Mouse (Mus musculus) stomach, embryonic 15.5 days (tissue): Measurements from ENCODE around the gene Abcc8. TPM values are rescaled to one million over a fixed set of nuclear protein-coding genes. Genes with fewer than 3 reads are reported as not detected.

Source experiments
- ATAC-seq: fragments of 200-750 bp; cut with Nextera tagmentation; 2 replicates; pipeline ENCODE4 v1.8.0; 2017; ENCODE audit warnings: low read depth, moderate number of reproducible peaks, moderate TSS enrichment; ENCODE audit not compliant: insufficient read depth, low FRiP score
- H3K27ac ChIP-seq: fragments of 300-500 bp; sonication (generic); 2 replicates; pipeline ENCODE4 v1.5.1; 2015; ENCODE audit warnings: mild to moderate bottlenecking, inconsistent platforms
- H3K27me3 ChIP-seq: fragments of 300-500 bp; sonication (generic); replicated peaks from 2 replicates; pipeline ENCODE4 v1.6.1; 2015; ENCODE audit warnings: inconsistent platforms
- H3K36me3 ChIP-seq: fragments of 300-500 bp; sonication (generic); 2 replicates; pipeline ENCODE4 v1.6.1; 2015; ENCODE audit warnings: inconsistent platforms
- H3K4me1 ChIP-seq: fragments of 300-500 bp; sonication (generic); 2 replicates; pipeline ENCODE4 v1.6.1; 2015; ENCODE audit warnings: inconsistent platforms
- H3K4me2 ChIP-seq: fragments of 300-500 bp; sonication (generic); 2 replicates; pipeline ENCODE4 v1.6.1; 2015; ENCODE audit warnings: mild to moderate bottlenecking, inconsistent platforms
- H3K4me3 ChIP-seq: fragments of 300-500 bp; sonication (generic); replicated peaks from 2 replicates; pipeline ENCODE4 v1.5.1; 2015; ENCODE audit warnings: inconsistent platforms
- H3K9ac ChIP-seq: fragments of 300-500 bp; sonication (generic); 2 replicates; pipeline ENCODE4 v1.6.1; 2015; ENCODE audit warnings: inconsistent platforms
- H3K9me3 ChIP-seq: fragments of 300-500 bp; sonication (generic); 2 replicates; pipeline ENCODE4 v1.6.1; 2016; ENCODE audit warnings: inconsistent platforms
- WGBS: fragments of 180-500 bp; shearing (Covaris S2); methylation state at CpG from one replicate; pipeline ENCODE4 v1.1.7; 2015; 5-methylcytosine and 5-hydroxymethylcytosine counted together
- polyA plus RNA-seq: library from polyadenylated mRNA; unstranded; fragments of >200 nt; fragmentation: Nextera tagmentation; extraction: Ambion mirVana; gene quantifications from 2 replicates; pipeline ENCODE4 v1.2.1, GENCODE M21; 2015

The Abcc8 gene
- polyA plus RNA-seq, 1 experiment from 2014 or later, result 11.1 TPM

DNA sequence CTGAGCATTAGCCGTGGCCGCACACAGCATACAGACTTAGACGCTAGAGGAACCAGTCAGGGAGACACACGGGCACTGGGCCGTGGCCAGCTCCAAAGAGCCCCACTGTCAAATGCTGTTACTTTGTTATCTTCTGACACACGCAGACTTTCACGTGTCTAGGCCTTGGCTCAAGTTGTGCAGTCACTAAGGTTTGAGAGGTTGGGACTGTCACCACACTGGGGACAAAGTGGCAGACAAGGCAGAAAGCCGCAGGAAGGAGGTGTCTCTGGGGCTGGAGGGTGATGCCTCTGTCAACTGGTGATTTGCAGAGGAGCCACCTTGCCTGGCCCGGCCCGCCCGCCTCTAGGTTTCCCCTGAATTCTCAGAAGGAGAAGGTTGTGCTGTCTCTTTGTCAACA, 54.5 kb downstream of the Abcc8 start:
- Histone ChIP-seq H3K9ac (no peak overlapping the region), H3K36me3 (no peaks in the 10 kb centered on the region), H3K4me2 (no peak overlapping the region), H3K9me3 (no peaks in the 10 kb centered on the region), H3K27me3 (no peaks in the 10 kb centered on the region), H3K27ac (no peak overlapping the region), H3K4me1 (peaks cover 9% of the 10 kb centered on the region), H3K4me3 (no peak overlapping the region)
- WGBS, result 80% methylated on average over 11 of the region's 11 CpGs
- ATAC-seq, result no peak

DNA sequence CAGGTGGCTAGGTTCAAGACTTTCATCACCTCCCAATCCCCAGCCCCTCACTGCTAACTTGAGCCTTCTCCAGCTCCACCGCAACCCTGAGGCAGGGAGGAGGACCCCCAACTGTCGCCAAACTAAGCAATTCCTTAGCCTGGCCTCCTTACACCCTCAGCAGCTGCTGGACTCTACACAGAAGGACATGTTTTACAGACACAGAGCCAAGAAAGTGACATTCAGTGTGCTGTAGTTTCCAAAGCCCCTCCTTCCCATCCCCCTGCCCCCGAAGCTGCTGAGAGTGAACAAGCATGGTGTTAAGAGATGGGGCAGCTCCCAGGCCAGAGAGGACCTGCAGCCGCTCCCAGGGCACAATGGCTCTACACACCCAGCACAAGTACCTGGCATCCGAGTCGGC, 55.4 kb downstream of the Abcc8 start:
- no peaks in the 10 kb centered on the region for H3K9me3 ChIP-seq
- no peak overlapping the region for H3K4me3 ChIP-seq
- no peak for ATAC-seq
- H3K27ac ChIP-seq, result no peak overlapping the region
- no peak overlapping the region for H3K4me2 ChIP-seq
- H3K27me3 ChIP-seq, result no peaks in the 10 kb centered on the region
- 55% methylated on average over 6 of the region's 6 CpGs for WGBS
- peaks cover 9% of the 10 kb centered on the region; the same call in 1 of the 2 replicates for H3K4me1 ChIP-seq
- H3K9ac ChIP-seq, result no peak overlapping the region
- H3K36me3 ChIP-seq, result no peaks in the 10 kb centered on the region

DNA sequence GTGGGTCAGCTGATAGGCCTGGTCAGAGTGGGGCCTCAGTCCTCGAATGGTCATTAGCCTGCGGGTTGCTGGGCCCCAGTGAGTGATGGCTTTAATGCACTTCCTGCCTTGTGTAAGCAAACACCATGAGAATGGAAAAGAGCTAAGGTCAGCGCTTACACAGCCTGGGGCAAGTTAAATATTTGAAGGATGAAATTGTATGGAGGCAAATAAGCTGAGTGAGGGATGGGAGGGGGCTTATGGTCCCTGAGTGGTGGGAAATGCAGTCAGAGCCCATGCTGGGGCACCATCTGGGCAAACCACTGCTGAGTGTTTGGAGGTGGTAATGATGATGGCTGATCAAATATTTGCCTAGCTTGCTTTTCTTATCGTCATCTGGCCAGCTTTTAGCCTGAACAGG, 56.9 kb downstream of the Abcc8 start:
- Histone ChIP-seq H3K4me2 (no peak overlapping the region), H3K27ac (peak overlapping the region; percentile 76; the same call in 1 of the 2 replicates), H3K36me3 (no peaks in the 10 kb centered on the region), H3K9ac (no peak overlapping the region), H3K4me1 (peaks cover 9% of the 10 kb centered on the region; the same call in 1 of the 2 replicates), H3K4me3 (no peak overlapping the region), H3K27me3 (no peaks in the 10 kb centered on the region), H3K9me3 (no peaks in the 10 kb centered on the region)
- peak; percentile 91 for ATAC-seq
- 8% methylated on average over 4 of the region's 4 CpGs for WGBS

DNA sequence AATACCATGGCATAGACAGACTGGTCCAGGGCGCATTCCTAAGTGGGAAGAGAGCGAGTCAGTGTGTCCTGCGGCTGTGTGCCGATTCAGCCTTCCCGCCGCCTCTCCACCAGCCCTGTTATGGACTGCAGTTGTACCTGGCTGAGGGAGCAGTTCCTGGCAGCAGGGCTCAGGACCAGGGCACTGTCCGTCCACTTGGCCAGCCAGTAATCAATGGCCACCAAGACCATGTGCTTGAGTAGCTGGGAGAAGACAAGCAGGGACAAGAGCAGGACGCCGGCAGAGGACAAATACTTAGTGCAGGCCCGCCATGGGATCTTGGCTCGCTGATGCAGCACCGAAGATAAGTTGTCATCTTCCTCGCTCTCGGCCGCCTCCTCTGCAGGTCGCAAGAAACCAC, 62.8 kb downstream of the Abcc8 start:
- no peak overlapping the region for H3K9ac ChIP-seq
- no peak overlapping the region for H3K4me3 ChIP-seq
- no peak overlapping the region for H3K4me2 ChIP-seq
- H3K9me3 ChIP-seq, result no peaks in the 10 kb centered on the region
- ATAC-seq, result no peak
- H3K4me1 ChIP-seq, result no peaks in the 10 kb centered on the region
- no peak overlapping the region for H3K27ac ChIP-seq
- H3K36me3 ChIP-seq, result no peaks in the 10 kb centered on the region
- WGBS, result 92% methylated on average over 16 of the region's 16 CpGs
- no peaks in the 10 kb centered on the region for H3K27me3 ChIP-seq

DNA sequence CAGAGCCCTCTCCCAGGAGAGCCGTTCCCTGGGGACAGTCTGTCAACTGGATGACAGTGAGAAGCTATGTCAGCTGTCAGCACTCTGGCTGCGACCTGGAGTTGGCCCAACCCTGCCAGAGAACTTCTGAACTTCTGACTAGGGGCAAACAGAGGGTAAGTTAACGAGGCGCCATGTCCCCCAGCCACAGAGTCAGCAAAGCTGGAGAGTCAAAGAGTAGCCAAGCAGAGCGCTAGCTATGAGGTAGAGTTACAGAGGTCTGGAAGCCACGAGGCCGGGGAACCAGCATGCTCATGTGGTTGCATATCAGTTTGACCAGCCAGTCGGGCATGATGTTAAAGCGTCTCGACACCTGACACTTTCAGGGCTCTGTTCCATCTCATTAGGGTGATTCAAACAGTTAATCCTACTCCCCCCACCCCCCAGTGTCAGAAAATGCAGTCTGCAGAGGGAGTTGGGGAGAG, 63.7 kb downstream of the Abcc8 start:
- no peak; the same call in 1 of the 2 replicates for ATAC-seq
- no peak overlapping the region for H3K27ac ChIP-seq
- no peaks in the 10 kb centered on the region for H3K27me3 ChIP-seq
- 46% methylated on average over 10 of the region's 10 CpGs for WGBS
- H3K4me2 ChIP-seq, result no peak overlapping the region
- H3K9ac ChIP-seq, result no peak overlapping the region
- H3K36me3 ChIP-seq, result no peaks in the 10 kb centered on the region
- no peaks in the 10 kb centered on the region for H3K4me1 ChIP-seq
- H3K4me3 ChIP-seq, result no peak overlapping the region
- no peaks in the 10 kb centered on the region for H3K9me3 ChIP-seq

DNA sequence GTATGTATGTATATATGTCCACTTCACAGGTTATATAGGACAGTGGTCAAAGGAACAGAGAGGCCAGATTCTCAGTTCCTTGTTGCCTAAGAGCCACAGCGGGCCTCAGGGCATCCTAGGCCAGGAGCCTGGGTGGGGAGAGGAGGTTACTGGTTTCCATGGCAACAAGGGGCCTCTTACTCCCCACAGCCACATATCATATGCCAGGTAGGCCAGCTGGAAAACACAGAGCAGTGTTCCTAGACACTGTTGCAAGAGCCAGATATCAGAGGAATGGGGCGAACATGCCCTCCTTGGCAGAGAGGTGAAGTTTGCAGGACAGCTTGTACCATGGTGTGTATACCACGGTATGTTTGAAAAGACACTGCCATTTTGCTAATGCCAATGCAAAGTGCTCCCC, 66.4 kb downstream of the Abcc8 start:
- Histone ChIP-seq H3K36me3 (no peaks in the 10 kb centered on the region), H3K27ac (no peak overlapping the region), H3K4me3 (no peak overlapping the region), H3K9ac (no peak overlapping the region), H3K9me3 (no peaks in the 10 kb centered on the region), H3K4me2 (no peak overlapping the region), H3K27me3 (no peaks in the 10 kb centered on the region), H3K4me1 (no peaks in the 10 kb centered on the region)
- no peak; the same call in 1 of the 2 replicates for ATAC-seq
- 50% methylated on average over 3 of the region's 3 CpGs for WGBS

DNA sequence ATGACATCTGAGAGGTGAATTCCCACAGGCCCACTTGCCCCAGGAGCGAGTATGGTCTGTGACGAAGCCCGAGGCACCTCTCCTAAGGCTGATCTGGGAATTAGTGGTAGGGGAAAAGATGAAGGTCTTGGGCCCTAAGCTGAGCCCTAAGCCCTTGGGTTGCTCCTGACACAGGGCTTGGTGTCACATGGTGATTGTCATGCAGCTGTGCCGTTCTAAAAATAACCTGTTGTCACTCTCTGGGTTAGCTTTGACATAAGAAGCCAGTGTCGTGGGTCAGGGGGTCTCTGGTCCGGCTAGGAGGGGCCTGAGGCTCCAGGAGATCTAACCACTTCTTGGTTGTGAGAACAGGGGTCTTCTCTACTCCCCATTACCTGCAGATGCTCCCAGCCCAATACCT, 67.9 kb downstream of the Abcc8 start:
- ATAC-seq, result no peak
- Histone ChIP-seq H3K36me3 (no peaks in the 10 kb centered on the region), H3K9me3 (no peaks in the 10 kb centered on the region), H3K4me1 (no peaks in the 10 kb centered on the region), H3K27ac (no peak overlapping the region), H3K4me3 (no peak overlapping the region), H3K4me2 (no peak overlapping the region), H3K27me3 (no peaks in the 10 kb centered on the region), H3K9ac (no peak overlapping the region)
- WGBS, result 76% methylated on average over 6 of the region's 6 CpGs

DNA sequence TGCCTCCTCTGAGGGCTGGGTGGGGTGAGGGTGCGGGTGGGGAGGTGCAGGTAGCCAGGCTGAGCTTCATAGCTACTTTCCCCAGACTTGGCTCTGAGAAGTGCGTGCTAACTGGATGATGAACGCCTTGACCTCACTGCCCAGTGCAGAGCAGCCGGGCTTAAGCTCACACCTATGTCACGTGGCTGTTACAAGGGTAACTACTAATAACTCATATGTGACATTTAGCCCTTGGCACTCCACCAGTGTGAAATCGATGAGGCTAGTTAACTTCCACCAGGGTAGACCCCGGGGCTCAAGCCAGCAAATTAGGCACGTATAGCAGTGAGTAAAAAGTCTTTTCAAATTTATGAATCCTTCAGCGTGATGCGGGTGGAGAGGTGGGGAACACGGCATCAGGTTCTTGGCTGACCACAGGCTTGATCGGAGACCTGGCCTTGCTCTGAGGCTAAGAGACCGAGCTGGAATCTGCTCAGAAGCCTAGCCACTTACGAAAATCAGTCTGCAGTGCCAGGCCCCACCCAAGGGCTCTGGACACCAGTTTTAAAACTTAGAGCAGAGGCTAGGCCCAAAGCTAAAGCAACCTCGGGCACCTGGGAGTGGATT, 68.5 kb downstream of the Abcc8 start:
- WGBS, result 69% methylated on average over 15 of the region's 15 CpGs
- Histone ChIP-seq H3K4me1 (no peaks in the 10 kb centered on the region), H3K27me3 (no peaks in the 10 kb centered on the region), H3K9ac (no peak overlapping the region), H3K36me3 (no peaks in the 10 kb centered on the region), H3K27ac (no peak overlapping the region), H3K4me2 (no peak overlapping the region), H3K4me3 (no peak overlapping the region), H3K9me3 (no peaks in the 10 kb centered on the region)
- no peak for ATAC-seq

DNA sequence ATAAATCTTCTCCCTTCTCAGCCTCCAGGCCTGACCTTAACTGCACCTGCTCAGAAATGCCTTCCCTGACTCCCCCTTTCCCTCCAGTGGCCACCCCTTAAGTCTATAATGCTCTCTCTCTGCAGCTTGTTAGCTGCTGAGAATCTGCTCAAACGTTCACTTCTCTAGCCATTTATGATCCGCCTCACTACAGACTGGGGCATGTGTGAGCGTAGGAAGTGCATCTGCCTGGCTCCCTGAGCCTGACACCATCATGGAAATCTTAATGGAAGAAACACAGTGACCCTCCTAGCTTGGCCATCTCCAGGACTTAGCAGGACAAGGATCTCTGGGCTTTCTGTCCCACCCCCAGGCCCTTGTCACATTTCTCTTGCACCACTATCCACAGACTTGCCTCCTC, 69.8 kb downstream of the Abcc8 start:
- no peaks in the 10 kb centered on the region for H3K9me3 ChIP-seq
- no peak overlapping the region for H3K27ac ChIP-seq
- no peak overlapping the region for H3K4me2 ChIP-seq
- H3K9ac ChIP-seq, result no peak overlapping the region
- H3K27me3 ChIP-seq, result no peaks in the 10 kb centered on the region
- WGBS, result 69% methylated on average over 3 of the region's 3 CpGs
- H3K4me3 ChIP-seq, result no peak overlapping the region
- no peaks in the 10 kb centered on the region for H3K36me3 ChIP-seq
- H3K4me1 ChIP-seq, result no peaks in the 10 kb centered on the region
- no peak for ATAC-seq

DNA sequence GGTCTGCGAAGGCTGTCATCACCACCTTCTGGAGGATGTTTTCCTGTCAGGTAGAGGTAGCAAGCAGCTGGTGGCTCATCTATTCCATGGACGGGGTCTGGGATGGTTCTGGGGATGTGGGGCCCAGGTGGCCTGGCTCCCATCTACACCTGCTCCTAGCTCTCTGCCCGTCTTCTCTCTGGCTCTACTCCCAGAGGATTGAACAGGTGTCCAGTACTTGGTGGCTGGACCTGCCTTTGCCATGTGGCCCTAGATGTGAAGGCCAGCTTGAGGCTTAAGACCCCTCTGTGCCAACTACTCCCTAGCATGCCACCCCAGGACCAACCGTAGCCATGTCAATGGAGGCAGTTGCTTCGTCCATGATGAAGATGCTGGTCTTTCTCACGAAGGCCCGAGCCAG, 74.3 kb downstream of the Abcc8 start:
- no peak overlapping the region for H3K27ac ChIP-seq
- no peaks in the 10 kb centered on the region for H3K9me3 ChIP-seq
- H3K27me3 ChIP-seq, result no peaks in the 10 kb centered on the region
- no peak for ATAC-seq
- no peak overlapping the region for H3K4me3 ChIP-seq
- no peak overlapping the region for H3K9ac ChIP-seq
- H3K4me2 ChIP-seq, result no peak overlapping the region
- H3K36me3 ChIP-seq, result no peaks in the 10 kb centered on the region
- WGBS, result 92% methylated on average over 7 of the region's 7 CpGs
- H3K4me1 ChIP-seq, result no peaks in the 10 kb centered on the region

DNA sequence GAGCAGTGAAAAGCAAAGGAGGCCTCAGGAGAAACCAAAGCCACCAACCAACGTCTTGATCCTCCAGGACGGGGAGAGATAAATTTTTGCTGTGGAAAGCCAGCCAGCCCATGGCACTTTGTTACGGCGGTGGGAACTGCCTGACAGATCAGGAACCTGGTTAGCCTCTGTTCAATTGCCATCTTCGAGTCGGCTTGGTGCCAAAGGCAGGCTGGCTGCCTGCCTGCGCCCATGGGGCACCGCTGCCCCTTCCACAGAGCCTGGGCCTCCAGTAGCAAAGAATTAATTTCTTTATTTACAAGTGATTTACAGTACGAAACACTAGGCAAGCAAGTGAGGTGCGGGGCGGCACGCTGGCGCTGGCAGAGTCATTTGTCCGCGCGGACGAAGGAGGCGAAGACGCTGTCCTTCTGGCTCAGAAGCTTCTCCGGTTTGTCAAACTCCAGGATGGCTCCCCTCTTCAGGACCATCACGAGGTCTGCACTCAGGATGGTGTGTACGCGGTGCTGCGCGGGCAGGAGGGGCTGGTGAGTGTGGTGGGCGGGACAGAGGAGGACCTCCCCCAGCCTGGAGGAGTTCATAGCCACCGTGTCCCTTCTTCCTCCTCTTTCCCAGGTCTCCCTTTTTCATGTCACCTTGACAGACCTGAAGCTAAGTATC, 75.4 kb downstream of the Abcc8 start:
- Histone ChIP-seq H3K9ac (no peak overlapping the region), H3K36me3 (no peaks in the 10 kb centered on the region), H3K27ac (no peak overlapping the region), H3K4me1 (no peaks in the 10 kb centered on the region), H3K27me3 (no peaks in the 10 kb centered on the region), H3K4me2 (no peak overlapping the region), H3K9me3 (no peaks in the 10 kb centered on the region), H3K4me3 (no peak overlapping the region)
- 82% methylated on average over 27 of the region's 27 CpGs for WGBS
- ATAC-seq, result no peak

DNA sequence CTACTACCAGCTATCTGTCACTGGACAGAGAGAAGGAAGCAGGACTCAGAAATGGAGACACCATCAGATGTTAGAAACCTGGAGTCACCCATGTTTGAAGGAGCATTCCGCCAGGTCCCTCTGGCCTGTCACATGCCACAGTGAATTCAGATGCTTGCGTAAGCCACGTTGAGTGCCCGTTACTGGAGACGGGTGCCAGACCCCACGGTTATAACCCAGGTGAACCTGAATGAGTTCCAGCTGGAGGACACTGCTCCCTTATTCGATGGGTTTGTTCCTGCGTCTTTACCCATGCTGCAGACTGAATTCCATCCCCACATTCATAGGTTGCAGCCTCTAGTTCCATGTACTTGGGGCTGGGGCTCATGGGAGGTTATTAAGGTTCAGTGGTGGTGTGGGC, 76.1 kb downstream of the Abcc8 start:
- Histone ChIP-seq H3K9me3 (no peaks in the 10 kb centered on the region), H3K4me2 (no peak overlapping the region), H3K9ac (no peak overlapping the region), H3K27ac (no peak overlapping the region), H3K4me1 (no peaks in the 10 kb centered on the region), H3K4me3 (no peak overlapping the region), H3K36me3 (no peaks in the 10 kb centered on the region), H3K27me3 (no peaks in the 10 kb centered on the region)
- no peak for ATAC-seq
- WGBS, result 86% methylated on average over 8 of the region's 8 CpGs
